Mouse (Mus musculus) spleen, adult 2 months (tissue): ENCODE results near the gene Stag1.

Experiments
- CTCF ChIP-seq: fragments of 200-500 bp; IDR thresholded peaks from 2 replicates; pipeline ENCODE4 v1.5.1; 2011; ENCODE audit warnings: mild to moderate bottlenecking, inconsistent platforms; ENCODE audit not compliant: insufficient read depth, insufficient read length, insufficient replicate concordance; ENCODE audit errors: extremely low read depth
- POLR2A ChIP-seq: fragments of 200-500 bp; IDR thresholded peaks from 2 replicates; pipeline ENCODE4 v1.6.1; 2011; ENCODE audit warnings: low read depth, low read length, inconsistent platforms

DNA sequence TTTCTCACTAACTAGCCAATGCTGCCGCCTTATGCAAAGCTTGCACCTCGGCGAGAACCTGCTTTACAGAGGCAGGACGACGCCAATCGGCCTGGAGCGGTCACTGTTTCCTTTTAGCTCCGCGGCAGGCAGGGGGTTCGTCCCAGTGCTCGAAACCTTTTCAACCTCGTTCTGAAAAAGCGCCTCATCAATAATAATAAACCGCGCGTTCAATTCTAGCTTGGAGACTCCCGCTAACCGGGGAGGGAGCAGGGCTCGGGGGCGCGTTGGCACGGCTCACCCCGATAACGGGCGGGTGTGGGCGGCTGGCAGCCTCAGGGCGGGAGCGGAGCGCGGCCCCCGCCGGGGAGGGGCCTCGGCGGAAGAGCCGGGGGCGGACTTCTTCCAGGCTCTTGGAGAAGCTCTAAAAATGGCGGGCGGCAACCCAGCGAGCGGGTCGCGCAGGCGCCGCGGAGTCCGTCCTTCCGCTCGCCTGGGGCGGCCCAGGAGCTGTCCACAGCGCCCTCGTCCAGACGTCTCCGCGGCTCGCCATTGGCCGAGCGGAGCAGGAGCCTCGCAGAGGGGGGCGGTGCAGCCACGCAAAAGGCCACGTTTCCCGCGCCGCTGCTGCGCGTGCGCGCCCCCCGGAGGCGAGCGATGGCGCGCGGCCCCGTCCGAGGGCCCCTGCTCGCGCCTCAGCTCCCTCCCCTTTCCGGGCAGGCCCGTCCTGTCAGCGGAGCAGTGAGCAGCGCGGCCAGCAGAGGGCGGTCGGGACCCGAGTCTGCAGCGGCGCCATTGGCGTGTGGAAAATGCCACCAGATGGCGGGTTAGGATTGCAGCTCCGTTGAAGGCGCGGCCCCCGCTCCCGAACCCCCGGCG is 45.5 kb downstream of the Stag1 start:
- TF ChIP-seq POLR2A: no peak; the same call in 1 of the 2 replicates
- TF ChIP-seq CTCF: peak; percentile 93
